Mouse (Mus musculus) bone marrow, adult 2 months (tissue): ENCODE measurements around the gene Dstyk.

ENCODE experiments used
- CTCF ChIP-seq: fragments of 200-500 bp; IDR thresholded peaks from 2 replicates; pipeline ENCODE4 v1.5.1; 2011; ENCODE audit warnings: low read length, control low read depth; ENCODE audit not compliant: control insufficient read depth, insufficient read depth
- POLR2A ChIP-seq: fragments of 200-500 bp; IDR thresholded peaks from 2 replicates; pipeline ENCODE4 v1.6.1; 2011; ENCODE audit warnings: low read depth, mild to moderate bottlenecking, control low read depth, low read length, borderline replicate concordance; ENCODE audit not compliant: control insufficient read depth

GRCm38 (mm10) chr1:132483234-132483633 lies 65.9 kb downstream of the Dstyk start:
- TF ChIP-seq POLR2A (no peak), CTCF (no peak)
